In the genomic region with DNA sequence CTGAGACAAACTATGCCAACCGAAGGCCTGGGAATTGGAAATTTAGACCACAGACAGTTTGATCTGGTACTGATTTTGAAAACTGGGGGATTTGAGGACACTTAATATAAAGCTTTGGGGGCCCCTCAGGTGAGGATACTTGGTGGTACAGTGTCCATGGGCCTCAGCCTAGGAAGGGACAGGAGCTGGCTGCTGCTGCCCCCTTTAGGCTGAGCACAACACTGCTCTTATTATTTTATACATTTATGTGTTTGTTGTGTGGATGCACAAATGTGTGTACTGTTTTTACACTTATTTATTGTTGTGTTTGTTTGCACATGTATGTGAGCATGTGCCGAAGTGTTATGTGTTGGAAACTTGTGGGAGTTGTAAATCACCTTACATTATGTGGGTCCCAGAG, we compare ENCODE assay signal across 13 mouse cellular contexts. TPM values are rescaled to one million over a fixed set of nuclear protein-coding genes. Genes with fewer than 3 reads are reported as not detected.
DNase-seq lines count a peak whose midpoint lies in the region; ATAC-seq and TF ChIP-seq lines count a peak whose summit lies in the region.
"Had no signal": no experiment of that assay in that cellular context is flagged by ENCODE, and none has a peak within 500 bp of the region (broad histone marks: within the 10 kb centered on the region; RNA-seq: fewer than 3 reads in every experiment).

No protein-coding gene starts in this region.

- no peaks in the 10 kb centered on the region for H3K36me3 ChIP-seq in thymus, adult 2 months (ENCODE audit: control insufficient read depth, insufficient read depth, low read length)
- H3K36me3 ChIP-seq in neural tube, embryonic 15.5 days, result no peaks in the 10 kb centered on the region
- H3K36me3 ChIP-seq: embryonic facial prominence, embryonic 15.5 days; kidney, embryonic 15.5 days; limb, embryonic 10.5 days had no signal

- H3K4me3 ChIP-seq in layer of hippocampus, adult 2 months, result no peak overlapping the region
- no peak overlapping the region for H3K4me3 ChIP-seq in thymus, adult 2 months (ENCODE audit: control insufficient read depth, insufficient read depth, low read length)
- no peak overlapping the region for H3K4me3 ChIP-seq in neural tube, embryonic 15.5 days (replicated peaks)
- H3K4me3 ChIP-seq: embryonic facial prominence, embryonic 15.5 days; kidney, embryonic 15.5 days; limb, embryonic 10.5 days; megakaryocyte, embryonic 14.5 days had no signal

- no peak for ATAC-seq in neural tube, embryonic 15.5 days (ENCODE audit: low FRiP score)

- H3K27me3 ChIP-seq in thymus, adult 2 months (ENCODE audit: control insufficient read depth, insufficient read depth, low read length), result no peaks in the 10 kb centered on the region
- no peaks in the 10 kb centered on the region for H3K27me3 ChIP-seq in neural tube, embryonic 15.5 days (replicated peaks)
- H3K27me3 ChIP-seq: embryonic facial prominence, embryonic 15.5 days; kidney, embryonic 15.5 days had no signal

- no peak overlapping the region for H3K27ac ChIP-seq in layer of hippocampus, adult 2 months
- no peak overlapping the region for H3K27ac ChIP-seq in thymus, adult 2 months (ENCODE audit: control insufficient read depth, insufficient read depth, low read length)
- H3K27ac ChIP-seq in neural tube, embryonic 15.5 days (replicated peaks), result no peak overlapping the region
- H3K27ac ChIP-seq: embryonic facial prominence, embryonic 15.5 days; kidney, embryonic 15.5 days; limb, embryonic 10.5 days had no signal

- H3K4me2 ChIP-seq in neural tube, embryonic 15.5 days, result no peak overlapping the region
- H3K4me2 ChIP-seq: embryonic facial prominence, embryonic 15.5 days; kidney, embryonic 15.5 days had no signal

- no peaks in the 10 kb centered on the region for H3K4me1 ChIP-seq in thymus, adult 2 months (replicated peaks; ENCODE audit: control insufficient read depth, insufficient read depth, low read length)
- peaks cover 8% of the 10 kb centered on the region for H3K4me1 ChIP-seq in neural tube, embryonic 15.5 days

- TF ChIP-seq CTCF in layer of hippocampus, adult 2 months (conservative IDR thresholded peaks at IDR 0.05), result peak; percentile 75
- no peak for TF ChIP-seq CTCF in thymus, adult 2 months (IDR thresholded peaks at IDR 0.05; ENCODE audit: borderline replicate concordance, control insufficient read depth, extremely low read depth, insufficient read depth, low read length, poor library complexity)

- peak; percentile 34 to 35 for DNase-seq in cerebellum, postnatal 10 days
- no peak for DNase-seq in cerebellum, postnatal 4 days (ENCODE audit: low spot score in 2 of 2)
- DNase-seq in layer of hippocampus, adult 2 months (ENCODE audit: low spot score in 2 of 2), result no peak
- DNase-seq in layer of hippocampus, adult 18-20 months (ENCODE audit: low spot score in 2 of 2), result no peak
- DNase-seq in thymus, adult 2 months, result peak; percentile 8
- no peak for DNase-seq in thymus, postnatal 36 days
- DNase-seq in ovary, postnatal 36 days (ENCODE audit: low spot score), result no peak
- DNase-seq: cerebellum, adult 9-11 months had no signal

- H3K9me3 ChIP-seq in neural tube, embryonic 15.5 days (replicated peaks), result no peaks in the 10 kb centered on the region
- H3K9me3 ChIP-seq: embryonic facial prominence, embryonic 15.5 days; kidney, embryonic 15.5 days; limb, embryonic 10.5 days had no signal

- 92% methylated on average over 2 of the region's 2 CpGs for WGBS in thymus, adult 2 months
- 92% methylated on average over 2 of the region's 2 CpGs for WGBS in neural tube, embryonic 15.5 days

- H3K9ac ChIP-seq in neural tube, embryonic 15.5 days (replicated peaks), result no peak overlapping the region
- H3K9ac ChIP-seq: embryonic facial prominence, embryonic 15.5 days; kidney, embryonic 15.5 days had no signal

- no peak for TF ChIP-seq POLR2A in thymus, adult 2 months (IDR thresholded peaks at IDR 0.05; ENCODE audit: control insufficient read depth, extremely low read depth, insufficient read depth, low read length, poor library complexity)

RNA-seq across cellular contexts. Expression of gene Fam174b, which starts 9.2 kb away (rescaled TPM):
- total RNA-seq in layer of hippocampus, adult 2 months (2021), result 10 to 100 TPM; 29.9 to 30.2 TPM
- total RNA-seq in layer of hippocampus, adult 18-20 months (2021), result 10 to 100 TPM; 30.3 to 33.0 TPM
- 7.0 and 13.2 TPM in 2 replicates for polyA plus RNA-seq in thymus, adult 2 months (2012; rRNA removed)
- polyA plus RNA-seq in neural tube, embryonic 15.5 days (2015; fragmentation: Nextera tagmentation; extraction: Ambion mirVana), result 37.0 and 37.6 TPM in 2 replicates

Comparison
In these comparisons a context has a peak if more than half of its experiments do, and no peak if none do; other contexts are left out.
1. DNase-seq: peak in cerebellum, postnatal 10 days (2 of 2) and thymus, adult 2 months (single experiment); none in cerebellum, postnatal 4 days (0 of 2), layer of hippocampus, adult 2 months (0 of 2), layer of hippocampus, adult 18-20 months (0 of 2), thymus, postnatal 36 days (0 of 2) and ovary, postnatal 36 days (single experiment).